Mouse (Mus musculus): ENCODE data around the gene Scrt2. TPM values are rescaled to one million over a fixed set of nuclear protein-coding genes. Genes with fewer than 3 reads are reported as not detected.
A peak's percentile ranks its signal among the peaks of the same experiment; 100 is the strongest.

Scrt2 gene
- polyA plus RNA-seq (2015; fragmentation: Nextera tagmentation; extraction: Ambion mirVana): 16.9 and 17.2 TPM in 2 replicates

DNA sequence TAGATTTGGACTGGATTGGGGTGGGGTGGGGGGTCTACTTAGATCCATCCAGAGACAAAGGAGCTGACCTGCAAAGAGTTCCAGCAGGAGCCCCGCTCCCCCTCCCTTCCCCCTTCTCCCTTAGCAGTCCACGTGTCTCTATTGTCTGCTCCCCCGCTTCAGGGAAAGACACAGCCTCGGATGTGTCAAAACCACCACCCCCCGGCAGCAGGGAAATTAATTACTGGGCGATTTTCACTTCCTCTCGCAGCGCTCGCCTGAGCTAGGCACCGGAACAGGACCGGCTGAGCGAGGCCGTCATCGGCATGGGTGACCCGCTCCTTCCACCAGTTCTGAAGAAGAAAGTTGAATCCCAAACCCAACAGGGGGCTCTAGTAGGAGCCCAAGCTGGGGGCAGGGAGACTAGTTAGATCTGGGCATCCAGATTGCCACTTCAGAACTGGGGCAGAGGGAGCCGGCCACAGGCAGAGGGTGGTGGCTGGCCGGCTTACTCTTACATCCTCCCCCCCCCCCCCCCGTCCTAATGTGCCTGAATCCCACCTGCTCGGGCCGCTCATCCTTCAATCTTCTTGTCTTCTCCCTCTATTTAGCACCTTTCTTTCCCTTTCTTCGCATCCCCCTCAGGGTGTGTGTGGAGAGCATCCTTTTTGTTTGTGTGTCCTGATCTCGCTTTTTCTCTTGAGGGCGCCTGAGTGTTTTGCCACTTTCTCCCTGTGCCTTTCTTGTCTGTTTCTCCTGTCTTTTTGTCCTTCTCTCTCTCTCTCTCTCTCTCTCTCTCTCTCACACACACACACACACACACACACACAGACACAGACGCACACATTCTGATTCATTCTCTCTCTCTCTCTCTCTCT lies at the start of gene Scrt2:
TSS of gene Scrt2 (plus strand) at position 845 of the 857 bp plus-strand sequence.
- peak; percentile 73 for ATAC-seq
- H3K27me3 ChIP-seq (replicated peaks; ENCODE audit: control insufficient read depth, insufficient read depth, low read length): no peaks in the 10 kb centered on the region
- 0% methylated on average over 24 of the region's 24 CpGs for WGBS
- H3K4me2 ChIP-seq (ENCODE audit: low read length): peak within 1 kb of the TSS; percentile 92
- H3K4me3 ChIP-seq (replicated peaks; ENCODE audit: low read length): peak within 1 kb of the TSS; percentile 96
- peaks cover 47% of the 10 kb centered on the region for H3K4me1 ChIP-seq (replicated peaks; ENCODE audit: control insufficient read depth, insufficient read depth, low read length)
- H3K9me3 ChIP-seq (ENCODE audit: control insufficient read depth, low read length): no peaks in the 10 kb centered on the region
- H3K27ac ChIP-seq (ENCODE audit: low read length): peak within 1 kb of the TSS; percentile 96
- H3K9ac ChIP-seq (replicated peaks; ENCODE audit: low read depth, low read length): peak within 1 kb of the TSS; percentile 98
- H3K36me3 ChIP-seq (ENCODE audit: control insufficient read depth, insufficient read depth): no peaks in the 10 kb centered on the region

GRCm38 (mm10) chr2:152040101-152040500 lies 41.2 kb upstream of the Scrt2 start:
- peaks cover 6% of the 10 kb centered on the region; the same call in 1 of the 2 replicates for H3K9me3 ChIP-seq (ENCODE audit: control insufficient read depth, low read length)
- no peak overlapping the region for H3K4me2 ChIP-seq (ENCODE audit: low read length)
- no peaks in the 10 kb centered on the region for H3K27me3 ChIP-seq (replicated peaks; ENCODE audit: control insufficient read depth, insufficient read depth, low read length)
- no peak overlapping the region for H3K27ac ChIP-seq (ENCODE audit: low read length)
- no peak overlapping the region for H3K4me3 ChIP-seq (replicated peaks; ENCODE audit: low read length)
- no peak for ATAC-seq
- H3K36me3 ChIP-seq (ENCODE audit: control insufficient read depth, insufficient read depth): no peaks in the 10 kb centered on the region
- no peaks in the 10 kb centered on the region for H3K4me1 ChIP-seq (replicated peaks; ENCODE audit: control insufficient read depth, insufficient read depth, low read length)
- no peak overlapping the region for H3K9ac ChIP-seq (replicated peaks; ENCODE audit: low read depth, low read length)

DNA sequence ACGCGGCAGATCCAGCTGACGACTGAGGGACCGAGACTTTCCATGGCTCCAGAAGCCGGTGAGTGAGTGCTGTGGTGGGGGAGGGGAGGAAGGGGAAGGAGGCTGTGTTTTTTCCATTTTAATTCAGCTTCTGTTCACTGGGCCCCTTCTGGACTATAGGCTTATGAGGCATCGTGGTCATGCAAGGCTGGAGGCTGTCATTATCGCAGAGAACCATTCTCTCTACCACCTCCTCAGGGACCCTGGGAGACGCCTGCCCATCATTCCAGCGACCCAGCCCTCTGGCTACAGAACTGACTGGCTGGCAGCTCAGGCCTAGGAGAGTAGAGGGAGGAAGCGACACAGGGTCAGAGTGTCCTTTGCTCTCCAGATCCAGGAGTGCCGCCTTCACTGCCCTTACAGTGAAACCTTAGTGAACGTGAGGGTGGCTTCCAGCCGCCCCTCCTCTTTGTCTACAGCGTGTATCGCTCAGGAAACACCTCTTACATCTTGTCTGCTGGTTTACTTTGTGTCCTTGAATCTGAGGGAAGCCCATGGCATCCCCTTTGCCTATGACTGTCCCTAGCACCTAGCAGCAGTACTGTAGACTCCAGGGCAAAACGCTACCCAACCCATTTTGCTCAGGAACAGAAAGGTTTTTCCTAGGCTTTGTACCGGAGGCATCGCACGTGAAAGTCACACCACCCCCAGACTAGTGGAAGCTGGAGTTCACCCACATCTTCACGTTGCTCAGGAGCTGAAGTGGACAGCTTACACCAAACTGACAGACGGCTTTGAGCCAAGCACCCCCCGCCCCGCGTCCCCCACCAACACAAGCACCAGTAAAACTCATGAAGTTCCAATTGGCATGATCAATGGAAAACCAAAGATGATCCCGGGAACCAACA lies 34.0 kb upstream of the Scrt2 start:
- Histone ChIP-seq H3K27me3 (replicated peaks; ENCODE audit: control insufficient read depth, insufficient read depth, low read length) (no peaks in the 10 kb centered on the region), H3K9me3 (ENCODE audit: control insufficient read depth, low read length) (no peaks in the 10 kb centered on the region), H3K27ac (ENCODE audit: low read length) (peak overlapping the region; percentile 96), H3K9ac (replicated peaks; ENCODE audit: low read depth, low read length) (no peak overlapping the region), H3K4me3 (replicated peaks; ENCODE audit: low read length) (peak overlapping the region; percentile 53; the same call in 1 of the 2 replicates), H3K4me1 (replicated peaks; ENCODE audit: control insufficient read depth, insufficient read depth, low read length) (peaks cover 49% of the 10 kb centered on the region), H3K36me3 (ENCODE audit: control insufficient read depth, insufficient read depth) (no peaks in the 10 kb centered on the region), H3K4me2 (ENCODE audit: low read length) (peak overlapping the region; percentile 94)
- ATAC-seq: no peak
- WGBS: 5% methylated on average over 25 of the region's 25 CpGs

DNA sequence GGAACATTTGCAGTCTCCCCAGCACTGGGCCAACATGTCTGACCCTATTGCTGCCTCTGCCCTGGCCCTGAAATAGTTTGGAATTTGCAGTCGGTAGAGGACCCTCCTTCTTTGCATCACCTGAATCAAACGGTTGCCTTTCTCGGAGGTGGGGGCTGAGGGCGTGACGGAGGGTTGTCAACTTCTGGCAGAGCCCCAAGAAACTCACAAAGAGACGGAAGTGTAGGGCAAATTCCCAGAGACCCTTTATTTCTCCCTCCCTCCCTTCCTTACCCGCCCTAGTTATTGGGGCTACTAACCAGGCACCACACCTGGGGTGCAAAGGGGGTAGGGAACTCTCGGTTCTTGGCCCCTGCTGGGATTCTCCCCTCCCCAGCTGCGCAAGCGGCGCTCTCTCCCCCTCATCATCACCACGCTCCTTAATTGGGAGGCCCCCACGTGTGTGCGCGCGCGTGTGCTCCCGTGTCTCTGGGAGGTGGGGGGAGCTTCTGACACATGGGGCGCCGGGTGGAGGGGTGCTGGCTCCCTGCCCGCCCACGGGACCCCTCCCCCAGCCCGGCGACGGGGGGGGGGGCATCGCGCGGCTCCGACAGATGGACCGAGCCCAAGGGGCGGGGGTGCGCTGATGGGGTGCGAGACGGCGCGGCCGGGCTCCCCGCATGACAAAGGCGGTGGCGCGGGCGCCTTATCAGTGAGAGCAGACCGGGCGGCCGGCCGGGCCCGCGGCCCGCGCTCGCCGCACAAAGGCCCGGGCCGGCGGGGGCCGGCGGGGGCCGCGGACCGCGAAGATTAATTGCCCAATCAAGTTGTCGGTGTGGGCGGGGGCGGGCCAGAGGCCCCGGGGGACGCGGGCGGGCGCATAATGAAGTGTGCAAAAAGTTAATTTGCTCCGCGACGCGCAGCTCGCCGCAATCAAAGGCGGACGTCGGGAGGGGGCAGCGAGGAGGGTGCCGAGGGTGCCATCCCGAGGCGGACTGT lies 33.0 kb upstream of the Scrt2 start:
- Histone ChIP-seq H3K27me3 (replicated peaks; ENCODE audit: control insufficient read depth, insufficient read depth, low read length) (no peaks in the 10 kb centered on the region), H3K4me3 (replicated peaks; ENCODE audit: low read length) (peak overlapping the region; percentile 53), H3K9ac (replicated peaks; ENCODE audit: low read depth, low read length) (peak overlapping the region; percentile 75), H3K27ac (ENCODE audit: low read length) (peak overlapping the region; percentile 96), H3K4me2 (ENCODE audit: low read length) (peak overlapping the region; percentile 94), H3K36me3 (ENCODE audit: control insufficient read depth, insufficient read depth) (no peaks in the 10 kb centered on the region), H3K9me3 (ENCODE audit: control insufficient read depth, low read length) (no peaks in the 10 kb centered on the region), H3K4me1 (replicated peaks; ENCODE audit: control insufficient read depth, insufficient read depth, low read length) (peaks cover 51% of the 10 kb centered on the region)
- WGBS: under 1% methylated on average over 60 of the region's 82 CpGs
- peak; percentile 65 for ATAC-seq

DNA sequence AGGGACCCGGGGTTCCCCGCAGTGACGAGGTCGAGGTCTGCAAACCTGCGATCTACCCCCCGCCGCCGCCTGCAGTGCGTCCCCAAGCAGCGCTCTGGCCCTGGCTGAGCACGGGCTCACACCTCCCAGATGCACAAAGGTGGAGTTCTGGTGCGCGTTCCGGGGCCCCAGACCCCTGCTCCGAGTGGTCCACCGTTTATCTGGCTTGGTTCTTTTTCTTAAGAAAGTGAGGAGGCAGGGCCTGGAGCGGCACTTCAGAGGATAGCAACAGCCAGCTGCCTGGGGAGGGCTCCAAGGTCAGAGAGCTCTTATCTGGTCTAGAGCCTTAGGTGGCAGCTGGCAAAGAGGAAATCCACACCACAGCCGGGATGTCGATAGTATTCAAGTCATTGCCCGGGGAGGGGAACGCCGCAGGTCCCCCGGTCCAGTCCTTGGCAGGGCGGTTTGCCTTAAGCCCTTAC lies 32.3 kb upstream of the Scrt2 start:
- H3K27me3 ChIP-seq (replicated peaks; ENCODE audit: control insufficient read depth, insufficient read depth, low read length): no peaks in the 10 kb centered on the region
- H3K27ac ChIP-seq (ENCODE audit: low read length): peak overlapping the region; percentile 96
- peak overlapping the region; percentile 75 for H3K9ac ChIP-seq (replicated peaks; ENCODE audit: low read depth, low read length)
- peaks cover 51% of the 10 kb centered on the region for H3K4me1 ChIP-seq (replicated peaks; ENCODE audit: control insufficient read depth, insufficient read depth, low read length)
- H3K9me3 ChIP-seq (ENCODE audit: control insufficient read depth, low read length): no peaks in the 10 kb centered on the region
- H3K4me3 ChIP-seq (replicated peaks; ENCODE audit: low read length): peak overlapping the region; percentile 53
- H3K4me2 ChIP-seq (ENCODE audit: low read length): peak overlapping the region; percentile 94
- WGBS: under 1% methylated on average over 24 of the region's 24 CpGs
- ATAC-seq: peak; percentile 23
- H3K36me3 ChIP-seq (ENCODE audit: control insufficient read depth, insufficient read depth): no peaks in the 10 kb centered on the region

DNA sequence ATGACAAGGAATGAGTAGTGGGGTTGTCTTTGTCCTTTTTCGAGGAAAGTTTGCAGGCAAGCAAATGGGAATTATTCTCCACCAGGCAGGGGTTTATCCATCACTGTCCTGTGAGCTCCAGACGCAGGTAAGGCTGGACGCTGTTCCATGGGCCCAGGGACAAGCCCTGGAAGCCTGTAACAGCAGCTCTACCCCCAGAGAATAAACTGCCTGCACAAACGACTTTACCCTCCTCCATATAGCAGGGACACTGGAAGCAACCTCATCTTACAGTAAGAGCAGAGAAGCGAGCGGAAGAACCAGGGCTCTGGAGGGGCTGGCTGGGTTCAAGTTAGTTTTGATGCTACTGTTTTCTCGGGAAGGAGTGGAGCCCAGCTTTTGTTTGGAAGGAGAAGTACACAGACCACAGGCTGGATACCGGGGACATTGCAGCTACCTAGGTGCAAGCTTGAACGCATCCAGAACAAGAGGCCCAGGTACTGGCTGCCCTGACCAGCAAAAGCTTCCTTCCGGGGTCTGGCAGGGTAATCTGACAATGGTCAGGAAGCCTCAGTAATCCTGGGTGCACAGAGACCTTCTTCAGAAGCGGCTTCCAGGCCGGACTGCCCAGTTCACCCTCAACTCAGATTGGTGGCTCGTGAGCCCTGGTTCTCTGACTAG lies 31.6 kb upstream of the Scrt2 start:
- Histone ChIP-seq H3K9me3 (ENCODE audit: control insufficient read depth, low read length) (no peaks in the 10 kb centered on the region), H3K4me3 (replicated peaks; ENCODE audit: low read length) (peak overlapping the region; percentile 53), H3K4me1 (replicated peaks; ENCODE audit: control insufficient read depth, insufficient read depth, low read length) (peaks cover 51% of the 10 kb centered on the region), H3K9ac (replicated peaks; ENCODE audit: low read depth, low read length) (peak overlapping the region; percentile 75), H3K27ac (ENCODE audit: low read length) (peak overlapping the region; percentile 96), H3K36me3 (ENCODE audit: control insufficient read depth, insufficient read depth) (no peaks in the 10 kb centered on the region), H3K4me2 (ENCODE audit: low read length) (peak overlapping the region; percentile 94), H3K27me3 (replicated peaks; ENCODE audit: control insufficient read depth, insufficient read depth, low read length) (no peaks in the 10 kb centered on the region)
- WGBS: 5% methylated on average over 13 of the region's 13 CpGs
- ATAC-seq: no peak

DNA sequence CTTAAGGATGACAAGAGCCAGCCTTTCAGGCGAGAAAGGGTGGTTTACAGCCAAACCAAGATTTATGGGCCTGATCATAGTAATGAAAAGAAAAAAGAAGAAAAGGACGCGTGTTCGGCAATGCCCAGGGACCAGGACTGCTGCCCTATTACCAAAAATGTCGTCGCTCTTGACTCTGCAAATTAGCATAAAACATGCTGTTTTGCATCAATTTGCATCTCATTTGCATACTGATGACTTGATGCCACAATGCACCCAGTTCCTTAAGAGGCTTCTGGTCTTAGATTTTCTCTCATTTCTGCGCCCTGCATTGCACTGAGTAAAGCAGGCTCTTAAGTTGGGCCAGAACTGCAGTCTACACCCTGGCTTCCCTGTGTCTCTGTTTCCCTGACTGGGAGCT lies 31.0 kb upstream of the Scrt2 start:
- no peaks in the 10 kb centered on the region for H3K9me3 ChIP-seq (ENCODE audit: control insufficient read depth, low read length)
- peak overlapping the region; percentile 94 for H3K4me2 ChIP-seq (ENCODE audit: low read length)
- no peaks in the 10 kb centered on the region for H3K27me3 ChIP-seq (replicated peaks; ENCODE audit: control insufficient read depth, insufficient read depth, low read length)
- peak; percentile 75 for ATAC-seq
- whole genome bisulfite sequencing: 2% methylated on average over 7 of the region's 7 CpGs
- H3K4me1 ChIP-seq (replicated peaks; ENCODE audit: control insufficient read depth, insufficient read depth, low read length): peaks cover 51% of the 10 kb centered on the region
- H3K36me3 ChIP-seq (ENCODE audit: control insufficient read depth, insufficient read depth): no peaks in the 10 kb centered on the region
- H3K9ac ChIP-seq (replicated peaks; ENCODE audit: low read depth, low read length): peak overlapping the region; percentile 75
- H3K4me3 ChIP-seq (replicated peaks; ENCODE audit: low read length): peak overlapping the region; percentile 53
- peak overlapping the region; percentile 96 for H3K27ac ChIP-seq (ENCODE audit: low read length)

DNA sequence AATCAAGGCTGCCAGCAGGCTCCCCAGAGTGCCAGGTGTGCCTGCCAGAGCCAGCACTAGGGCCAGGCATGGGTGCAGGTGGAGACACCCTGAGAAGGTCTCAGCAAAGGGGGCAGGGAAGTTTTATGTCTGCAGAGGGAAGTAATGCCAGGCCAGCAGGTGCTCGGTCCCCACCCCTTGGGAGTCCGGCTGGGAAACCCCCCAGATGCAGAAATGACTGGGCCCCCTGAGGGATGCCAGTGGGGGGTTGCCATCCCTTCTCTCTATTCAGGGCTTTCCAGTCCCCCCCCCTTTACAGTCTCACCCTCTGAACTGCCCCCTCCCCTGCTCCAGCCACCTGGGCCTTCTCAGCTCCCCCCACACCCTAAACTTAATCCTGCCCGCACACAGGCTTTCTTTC lies 29.3 kb upstream of the Scrt2 start:
- H3K36me3 ChIP-seq (ENCODE audit: control insufficient read depth, insufficient read depth): no peaks in the 10 kb centered on the region
- WGBS: 47% methylated on average over 3 of the region's 3 CpGs
- no peaks in the 10 kb centered on the region for H3K9me3 ChIP-seq (ENCODE audit: control insufficient read depth, low read length)
- no peaks in the 10 kb centered on the region for H3K27me3 ChIP-seq (replicated peaks; ENCODE audit: control insufficient read depth, insufficient read depth, low read length)
- H3K4me1 ChIP-seq (replicated peaks; ENCODE audit: control insufficient read depth, insufficient read depth, low read length): peaks cover 68% of the 10 kb centered on the region
- no peak overlapping the region for H3K9ac ChIP-seq (replicated peaks; ENCODE audit: low read depth, low read length)
- H3K4me2 ChIP-seq (ENCODE audit: low read length): no peak overlapping the region
- H3K27ac ChIP-seq (ENCODE audit: low read length): peak overlapping the region; percentile 1
- H3K4me3 ChIP-seq (replicated peaks; ENCODE audit: low read length): no peak overlapping the region
- no peak for ATAC-seq
